Mouse (Mus musculus): ENCODE measurements around the gene 4930402F06Rik. TPM values are rescaled to one million over a fixed set of nuclear protein-coding genes. Genes with fewer than 3 reads are reported as not detected.

The 4930402F06Rik gene
- polyA plus RNA-seq, 1 experiment from 2014 or later, result not detected

GRCm38 (mm10) chr2:35416473-35416872 is 19.5 kb upstream of the 4930402F06Rik start:
- H3K9me3 ChIP-seq, result peaks cover 8% of the 10 kb centered on the region; the same call in 1 of the 2 replicates
- ATAC-seq (ENCODE audit: insufficient number of reproducible peaks, insufficient read depth, low FRiP score, low TSS enrichment, low read depth), result no peak
- H3K4me2 ChIP-seq, result no peak overlapping the region
- no peak overlapping the region for H3K9ac ChIP-seq
- no peaks in the 10 kb centered on the region for H3K4me1 ChIP-seq
- no peaks in the 10 kb centered on the region for H3K27me3 ChIP-seq
- H3K36me3 ChIP-seq, result peaks cover 19% of the 10 kb centered on the region
- no peak overlapping the region for H3K27ac ChIP-seq
- 82% methylated on average over 6 of the region's 6 CpGs for WGBS
- H3K4me3 ChIP-seq, result no peak overlapping the region

- no peaks in the 10 kb centered on the region for H3K4me1 ChIP-seq
- WGBS, result 93% methylated on average over 3 of the region's 3 CpGs
- H3K27ac ChIP-seq, result no peak overlapping the region
- no peak for ATAC-seq (ENCODE audit: insufficient number of reproducible peaks, insufficient read depth, low FRiP score, low TSS enrichment, low read depth)
- H3K36me3 ChIP-seq, result peaks cover 5% of the 10 kb centered on the region; the same call in 1 of the 2 replicates
- no peaks in the 10 kb centered on the region for H3K27me3 ChIP-seq
- no peak overlapping the region for H3K4me2 ChIP-seq
- H3K4me3 ChIP-seq, result no peak overlapping the region
- no peaks in the 10 kb centered on the region for H3K9me3 ChIP-seq
- no peak overlapping the region for H3K9ac ChIP-seq
These were observed 15.8 kb upstream of the 4930402F06Rik start for GRCm38 (mm10) chr2:35412810-35413209.

- no peaks in the 10 kb centered on the region for H3K9me3 ChIP-seq
- H3K4me1 ChIP-seq, result no peaks in the 10 kb centered on the region
- H3K9ac ChIP-seq, result no peak overlapping the region
- H3K27ac ChIP-seq, result no peak overlapping the region
- no peak overlapping the region for H3K4me2 ChIP-seq
- no peak for ATAC-seq (ENCODE audit: insufficient number of reproducible peaks, insufficient read depth, low FRiP score, low TSS enrichment, low read depth)
- no peaks in the 10 kb centered on the region for H3K27me3 ChIP-seq
- 82% methylated on average over 2 of the region's 2 CpGs for WGBS
- H3K36me3 ChIP-seq, result peaks cover 6% of the 10 kb centered on the region; the same call in 1 of the 2 replicates
- no peak overlapping the region for H3K4me3 ChIP-seq
These were observed 15.3 kb upstream of the 4930402F06Rik start for GRCm38 (mm10) chr2:35412246-35412645.

- no peak for ATAC-seq (ENCODE audit: insufficient number of reproducible peaks, insufficient read depth, low FRiP score, low TSS enrichment, low read depth)
- Histone ChIP-seq H3K4me2 (no peak overlapping the region), H3K36me3 (peaks cover 6% of the 10 kb centered on the region; the same call in 1 of the 2 replicates), H3K27ac (no peak overlapping the region), H3K9me3 (no peaks in the 10 kb centered on the region), H3K4me1 (no peaks in the 10 kb centered on the region), H3K27me3 (no peaks in the 10 kb centered on the region), H3K9ac (no peak overlapping the region), H3K4me3 (no peak overlapping the region)
- 69% methylated on average over 10 of the region's 10 CpGs for WGBS
These were observed 14.7 kb upstream of the 4930402F06Rik start for GRCm38 (mm10) chr2:35411640-35412190.

GRCm38 (mm10) chr2:35409466-35409865 is 12.5 kb upstream of the 4930402F06Rik start:
- Histone ChIP-seq H3K4me2 (no peak overlapping the region), H3K4me3 (no peak overlapping the region), H3K27ac (no peak overlapping the region), H3K4me1 (no peaks in the 10 kb centered on the region), H3K27me3 (no peaks in the 10 kb centered on the region), H3K36me3 (peaks cover 6% of the 10 kb centered on the region; the same call in 1 of the 2 replicates), H3K9ac (no peak overlapping the region), H3K9me3 (no peaks in the 10 kb centered on the region)
- 88% methylated on average over 6 of the region's 6 CpGs for WGBS
- ATAC-seq (ENCODE audit: insufficient number of reproducible peaks, insufficient read depth, low FRiP score, low TSS enrichment, low read depth), result no peak

- Histone ChIP-seq H3K4me3 (no peak overlapping the region), H3K4me1 (no peaks in the 10 kb centered on the region), H3K9ac (no peak overlapping the region), H3K27ac (no peak overlapping the region), H3K27me3 (no peaks in the 10 kb centered on the region), H3K36me3 (peaks cover 6% of the 10 kb centered on the region; the same call in 1 of the 2 replicates), H3K4me2 (no peak overlapping the region), H3K9me3 (no peaks in the 10 kb centered on the region)
- 79% methylated on average over 5 of the region's 5 CpGs for WGBS
- no peak for ATAC-seq (ENCODE audit: insufficient number of reproducible peaks, insufficient read depth, low FRiP score, low TSS enrichment, low read depth)
These were observed 11.6 kb upstream of the 4930402F06Rik start for GRCm38 (mm10) chr2:35408409-35409110.

GRCm38 (mm10) chr2:35407878-35408277 is 10.9 kb upstream of the 4930402F06Rik start:
- whole genome bisulfite sequencing, result 88% methylated on average over 7 of the region's 7 CpGs

GRCm38 (mm10) chr2:35407266-35407665 is 10.3 kb upstream of the 4930402F06Rik start:
- H3K36me3 ChIP-seq, result peaks cover 10% of the 10 kb centered on the region; the same call in 1 of the 2 replicates
- H3K4me2 ChIP-seq, result no peak overlapping the region
- H3K4me3 ChIP-seq, result no peak overlapping the region
- ATAC-seq (ENCODE audit: insufficient number of reproducible peaks, insufficient read depth, low FRiP score, low TSS enrichment, low read depth), result no peak
- H3K27me3 ChIP-seq, result no peaks in the 10 kb centered on the region
- no peaks in the 10 kb centered on the region for H3K4me1 ChIP-seq
- no peak overlapping the region for H3K27ac ChIP-seq
- H3K9ac ChIP-seq, result no peak overlapping the region
- 74% methylated on average over 6 of the region's 6 CpGs for WGBS
- H3K9me3 ChIP-seq, result no peaks in the 10 kb centered on the region

More at GRCm38 (mm10) chr2:35407878-35408277, 10.9 kb upstream of the 4930402F06Rik start:
- no peak overlapping the region for H3K4me2 ChIP-seq
- no peak for ATAC-seq (ENCODE audit: insufficient number of reproducible peaks, insufficient read depth, low FRiP score, low TSS enrichment, low read depth)
- no peak overlapping the region for H3K27ac ChIP-seq
- H3K4me3 ChIP-seq, result no peak overlapping the region
- H3K36me3 ChIP-seq, result peaks cover 6% of the 10 kb centered on the region; the same call in 1 of the 2 replicates
- H3K9me3 ChIP-seq, result no peaks in the 10 kb centered on the region
- no peaks in the 10 kb centered on the region for H3K4me1 ChIP-seq
- no peaks in the 10 kb centered on the region for H3K27me3 ChIP-seq
- no peak overlapping the region for H3K9ac ChIP-seq

- no peaks in the 10 kb centered on the region for H3K9me3 ChIP-seq
- no peak overlapping the region for H3K4me3 ChIP-seq
- H3K4me1 ChIP-seq, result no peaks in the 10 kb centered on the region
- H3K36me3 ChIP-seq, result peaks cover 13% of the 10 kb centered on the region; the same call in 1 of the 2 replicates
- H3K4me2 ChIP-seq, result no peak overlapping the region
- H3K27ac ChIP-seq, result no peak overlapping the region
- 79% methylated on average over 1 of the region's 1 CpGs for WGBS
- no peak for ATAC-seq (ENCODE audit: insufficient number of reproducible peaks, insufficient read depth, low FRiP score, low TSS enrichment, low read depth)
- H3K27me3 ChIP-seq, result no peaks in the 10 kb centered on the region
- no peak overlapping the region for H3K9ac ChIP-seq
These were observed 9.6 kb upstream of the 4930402F06Rik start for GRCm38 (mm10) chr2:35406611-35407010.

GRCm38 (mm10) chr2:35402391-35402790 is 5.4 kb upstream of the 4930402F06Rik start:
- WGBS, result 93% methylated on average over 16 of the region's 16 CpGs
- Histone ChIP-seq H3K9me3 (no peaks in the 10 kb centered on the region), H3K4me1 (peaks cover 7% of the 10 kb centered on the region; the same call in 1 of the 2 replicates), H3K4me2 (no peak overlapping the region), H3K27ac (no peak overlapping the region), H3K9ac (no peak overlapping the region), H3K4me3 (no peak overlapping the region), H3K27me3 (no peaks in the 10 kb centered on the region), H3K36me3 (peaks cover 6% of the 10 kb centered on the region; the same call in 1 of the 2 replicates)
- ATAC-seq (ENCODE audit: insufficient number of reproducible peaks, insufficient read depth, low FRiP score, low TSS enrichment, low read depth), result no peak

GRCm38 (mm10) chr2:35400739-35401138 is 3.8 kb upstream of the 4930402F06Rik start:
- Histone ChIP-seq H3K9ac (no peak overlapping the region), H3K4me3 (no peak overlapping the region), H3K36me3 (peaks cover 6% of the 10 kb centered on the region; the same call in 1 of the 2 replicates), H3K27me3 (no peaks in the 10 kb centered on the region), H3K9me3 (no peaks in the 10 kb centered on the region), H3K4me1 (peaks cover 14% of the 10 kb centered on the region; the same call in 1 of the 2 replicates), H3K4me2 (no peak overlapping the region), H3K27ac (no peak overlapping the region)
- 84% methylated on average over 7 of the region's 7 CpGs for WGBS
- no peak for ATAC-seq (ENCODE audit: insufficient number of reproducible peaks, insufficient read depth, low FRiP score, low TSS enrichment, low read depth)
